Mouse (Mus musculus) E14TG2a.4 (cell line): Measurements from ENCODE around the gene Kif1a.

Source experiments
- H3K27me3 ChIP-seq: 2 replicates; pipeline ENCODE4 v1.6.1; 2014; ENCODE audit warnings: low read length, control low read depth; ENCODE audit not compliant: insufficient read depth
- H3K36me3 ChIP-seq: 2 replicates; pipeline ENCODE4 v1.6.1; 2014; ENCODE audit warnings: low read length, control low read depth; ENCODE audit not compliant: insufficient read depth
- H3K4me1 ChIP-seq: replicated peaks from 2 replicates; pipeline ENCODE4 v1.6.1; 2014; ENCODE audit warnings: low read depth, low read length, control low read depth
- H3K4me3 ChIP-seq: replicated peaks from 2 replicates; pipeline ENCODE4 v1.5.1; 2014; ENCODE audit warnings: mild to moderate bottlenecking, low read length
- H3K9me3 ChIP-seq: 2 replicates; pipeline ENCODE4 v1.6.1; 2014; ENCODE audit warnings: low read length, control low read depth
- CTCF ChIP-seq: conservative IDR thresholded peaks from 2 replicates; pipeline ENCODE4 v1.5.1; 2014; ENCODE audit warnings: low read length
- NANOG ChIP-seq: IDR thresholded peaks from 2 replicates; pipeline ENCODE4 v1.6.1; 2014; ENCODE audit warnings: borderline replicate concordance, low read length, mixed read lengths
- POU5F1 ChIP-seq: IDR thresholded peaks from 2 replicates; pipeline ENCODE4 v1.6.1; 2014; ENCODE audit warnings: low read length, borderline replicate concordance

Gene Kif1a

DNA sequence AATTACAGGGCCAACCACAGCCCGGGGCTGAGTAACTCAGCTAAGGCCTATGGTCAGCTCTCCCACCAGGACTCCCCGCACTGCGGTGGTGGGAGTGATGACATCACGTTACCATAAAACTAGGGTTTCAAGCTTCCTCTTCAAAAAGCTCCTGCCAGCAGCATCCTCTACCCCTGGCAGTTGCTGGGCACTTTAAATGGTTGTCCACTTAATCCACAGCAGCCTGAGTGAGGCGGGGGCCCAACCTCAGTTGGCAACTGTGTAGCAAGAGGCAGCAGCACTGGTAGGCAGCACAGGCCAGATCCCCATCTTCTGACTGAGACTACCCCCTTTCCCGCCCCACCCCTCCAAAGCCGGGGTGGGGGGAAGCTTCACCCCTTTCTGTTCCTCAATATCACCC lies 949 bp upstream of the Kif1a start:
- TF ChIP-seq CTCF (no peak), POU5F1 (no peak), NANOG (no peak)
- H3K36me3 ChIP-seq, result no peaks in the 10 kb centered on the region
- no peaks in the 10 kb centered on the region; the same call in 1 of the 2 replicates for H3K9me3 ChIP-seq
- H3K4me3 ChIP-seq, result no peak overlapping the region
- peaks cover 31% of the 10 kb centered on the region for H3K4me1 ChIP-seq
- H3K27me3 ChIP-seq, result peaks cover 78% of the 10 kb centered on the region

DNA sequence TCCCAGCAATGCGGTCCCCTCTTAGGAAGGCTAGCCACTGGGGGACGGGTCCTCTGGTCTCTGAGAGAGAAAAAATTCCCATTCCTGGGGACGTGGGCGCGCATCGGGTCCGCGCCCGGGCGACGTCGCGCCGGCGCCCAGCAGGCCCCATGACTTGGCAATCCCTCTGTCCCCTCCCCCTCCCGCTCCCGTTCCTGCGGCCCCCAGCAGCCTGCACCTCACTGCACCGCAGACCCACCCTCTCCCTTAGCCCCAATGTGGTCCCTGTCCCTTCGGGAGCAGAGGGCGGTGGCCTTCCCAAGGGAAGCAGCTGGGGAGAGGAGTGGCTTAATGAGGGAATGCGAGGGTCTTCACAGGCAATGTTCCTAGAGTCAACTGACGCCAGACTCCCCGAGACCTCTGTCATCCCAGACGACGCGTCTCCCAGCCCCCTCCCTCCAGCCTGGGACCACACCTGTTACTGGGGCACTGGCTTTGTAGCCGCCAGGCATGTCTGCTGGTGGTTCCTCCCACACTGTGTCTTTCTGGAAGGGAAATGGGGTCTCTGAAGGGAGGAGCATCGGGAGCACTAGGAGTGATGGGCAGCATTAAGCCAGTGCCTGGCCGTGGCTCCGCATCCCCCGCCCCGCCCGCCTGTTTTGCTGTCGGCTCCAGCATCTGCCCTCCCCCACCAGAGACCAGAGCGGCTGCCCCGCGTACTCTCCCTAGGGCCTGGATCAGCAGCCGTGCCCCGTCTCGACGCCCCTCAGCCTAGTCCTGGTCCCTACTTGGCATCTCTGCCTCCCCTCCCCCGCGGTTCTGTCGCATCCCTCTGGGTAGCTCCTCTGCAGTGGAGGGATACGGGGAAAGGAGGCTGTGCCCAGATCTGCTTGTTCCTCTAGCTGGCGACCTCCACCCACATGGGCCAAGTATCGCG lies 917 bp downstream of the Kif1a start:
- Histone ChIP-seq H3K4me3 (peak overlapping the region; percentile 77), H3K4me1 (peaks cover 31% of the 10 kb centered on the region), H3K9me3 (no peaks in the 10 kb centered on the region; the same call in 1 of the 2 replicates), H3K27me3 (peaks cover 85% of the 10 kb centered on the region), H3K36me3 (no peaks in the 10 kb centered on the region)
- TF ChIP-seq POU5F1 (no peak), NANOG (no peak), CTCF (no peak)

DNA sequence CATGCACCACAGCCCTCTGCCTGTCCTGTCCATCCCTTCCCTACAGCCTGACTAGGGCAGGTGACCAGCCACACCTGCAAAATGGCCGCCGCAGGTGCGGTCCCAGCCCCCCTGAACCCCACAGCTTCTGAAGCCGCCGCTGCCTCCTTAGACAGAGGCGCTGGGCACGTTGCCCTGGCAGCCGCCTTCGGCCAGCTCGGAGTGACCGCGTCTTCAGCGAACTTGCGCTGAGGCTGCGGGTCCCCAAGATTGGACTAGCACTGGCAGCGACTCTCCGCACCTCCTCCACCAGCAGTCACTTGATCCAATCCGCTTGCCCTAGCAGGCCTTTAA lies 1.5 kb downstream of the Kif1a start:
- H3K27me3 ChIP-seq, result peaks cover 80% of the 10 kb centered on the region
- TF ChIP-seq POU5F1, result no peak
- no peak for TF ChIP-seq CTCF
- TF ChIP-seq NANOG, result no peak
- H3K4me1 ChIP-seq, result peaks cover 31% of the 10 kb centered on the region
- no peaks in the 10 kb centered on the region; the same call in 1 of the 2 replicates for H3K9me3 ChIP-seq
- H3K36me3 ChIP-seq, result no peaks in the 10 kb centered on the region
- peak overlapping the region; percentile 77 for H3K4me3 ChIP-seq

- no peaks in the 10 kb centered on the region; the same call in 1 of the 2 replicates for H3K9me3 ChIP-seq
- no peaks in the 10 kb centered on the region for H3K36me3 ChIP-seq
- no peak for TF ChIP-seq CTCF
- no peak for TF ChIP-seq POU5F1
- no peak for TF ChIP-seq NANOG
- no peak overlapping the region for H3K4me3 ChIP-seq
- peaks cover 76% of the 10 kb centered on the region for H3K27me3 ChIP-seq
- peaks cover 31% of the 10 kb centered on the region for H3K4me1 ChIP-seq
Measured at GRCm38 (mm10) chr1:93098956-93099355, 2.8 kb downstream of the Kif1a start.

GRCm38 (mm10) chr1:93092582-93092981 lies 9.2 kb downstream of the Kif1a start:
- no peaks in the 10 kb centered on the region for H3K36me3 ChIP-seq

DNA sequence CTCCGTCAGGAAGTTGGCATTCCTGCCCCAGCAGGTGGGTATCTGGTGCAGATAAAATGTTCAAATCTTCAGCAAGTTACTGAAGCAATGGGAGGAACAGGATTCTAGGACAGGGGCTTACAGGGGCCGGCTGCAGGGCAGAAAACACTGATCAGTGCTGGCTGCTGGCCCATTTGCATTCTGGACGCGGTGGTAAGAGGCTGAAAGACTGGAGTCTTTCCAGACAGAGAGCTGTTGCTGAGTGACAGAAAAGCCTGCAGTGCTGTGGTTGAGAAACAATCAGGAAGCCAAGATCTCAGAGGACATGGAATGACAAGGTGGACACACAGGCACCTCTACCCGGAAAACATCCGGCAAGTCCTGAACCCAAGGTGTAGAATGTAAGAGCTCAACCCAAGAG lies 16.6 kb downstream of the Kif1a start:
- TF ChIP-seq CTCF, result no peak
- no peak for TF ChIP-seq POU5F1
- no peak for TF ChIP-seq NANOG
- H3K27me3 ChIP-seq, result no peaks in the 10 kb centered on the region
- H3K9me3 ChIP-seq, result no peaks in the 10 kb centered on the region
- H3K36me3 ChIP-seq, result no peaks in the 10 kb centered on the region
- H3K4me3 ChIP-seq, result no peak overlapping the region
- peaks cover under 1% of the 10 kb centered on the region; the same call in 1 of the 2 replicates for H3K4me1 ChIP-seq

More at GRCm38 (mm10) chr1:93092582-93092981, 9.2 kb downstream of the Kif1a start:
- no peak for TF ChIP-seq NANOG
- no peak for TF ChIP-seq POU5F1
- no peak for TF ChIP-seq CTCF
- Histone ChIP-seq H3K9me3 (no peaks in the 10 kb centered on the region), H3K4me1 (no peaks in the 10 kb centered on the region), H3K27me3 (peaks cover 13% of the 10 kb centered on the region), H3K4me3 (no peak overlapping the region)

DNA sequence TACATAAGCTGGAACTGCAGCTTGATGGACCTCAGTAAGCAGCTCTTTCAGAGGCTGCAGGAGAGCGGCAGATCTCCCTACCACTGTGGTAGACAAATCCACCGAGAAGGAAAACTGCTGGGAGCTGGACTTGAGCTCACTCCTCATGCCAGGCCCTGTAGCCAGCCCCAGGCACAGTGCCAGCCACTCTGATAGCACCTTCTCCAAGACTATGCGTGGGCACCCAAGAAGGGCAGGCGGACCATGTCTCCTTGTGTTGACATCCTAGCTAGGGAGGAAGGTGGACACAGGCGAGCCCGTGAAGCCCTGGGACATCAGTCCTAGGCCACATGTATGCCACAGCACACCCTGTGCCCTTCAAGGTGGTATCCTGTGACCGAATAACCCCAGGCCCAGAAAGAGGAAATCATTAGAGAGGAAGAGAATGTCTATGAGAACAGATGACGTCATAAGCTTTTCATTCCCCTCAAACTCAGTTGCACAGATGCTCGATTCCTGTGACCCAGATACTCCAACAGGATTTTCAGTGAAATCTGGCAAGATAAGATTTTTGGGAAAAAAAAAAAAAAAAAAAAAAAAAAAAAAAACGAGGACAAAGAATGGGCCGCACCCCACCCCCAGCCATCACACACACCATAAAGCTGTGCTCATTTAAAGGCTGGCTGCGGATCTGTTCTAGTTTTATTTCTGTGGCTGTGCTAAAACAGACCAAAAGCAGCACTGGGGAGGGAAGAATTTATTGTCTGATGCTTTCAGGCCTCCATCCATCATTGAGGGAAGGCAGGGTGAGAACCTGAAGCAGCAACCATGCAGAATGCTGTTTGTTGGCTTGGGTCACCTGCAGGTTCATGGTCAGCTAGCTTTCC lies 18.1 kb downstream of the Kif1a start:
- TF ChIP-seq POU5F1, result no peak
- TF ChIP-seq NANOG, result no peak
- no peaks in the 10 kb centered on the region for H3K27me3 ChIP-seq

DNA sequence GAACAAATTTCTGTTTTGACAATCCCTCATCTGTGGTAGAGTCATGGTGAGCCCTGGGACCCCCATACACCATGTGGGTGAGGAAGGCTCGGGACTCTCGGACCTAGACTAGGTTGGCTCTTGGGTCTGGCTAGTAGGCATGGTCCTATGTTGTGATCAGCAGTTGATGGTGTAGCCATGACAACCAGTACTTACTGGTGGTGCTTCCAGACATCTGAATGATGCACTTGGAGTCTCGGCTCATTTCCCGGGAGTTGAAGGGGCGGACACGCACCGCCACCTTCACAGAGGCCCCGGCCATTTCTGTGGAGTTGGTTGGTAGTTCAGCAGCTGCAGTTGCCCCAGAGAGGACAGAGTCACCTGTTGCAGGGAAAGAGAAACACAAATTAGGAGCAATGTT lies 19.6 kb downstream of the Kif1a start:
- Histone ChIP-seq H3K4me1 (peaks cover 12% of the 10 kb centered on the region), H3K9me3 (no peaks in the 10 kb centered on the region), H3K36me3 (no peaks in the 10 kb centered on the region), H3K27me3 (no peaks in the 10 kb centered on the region), H3K4me3 (no peak overlapping the region)
- TF ChIP-seq NANOG (no peak), POU5F1 (no peak), CTCF (no peak)

More for the DNA sequence above, 18.1 kb downstream of the Kif1a start:
- no peak overlapping the region for H3K4me3 ChIP-seq
- no peaks in the 10 kb centered on the region for H3K36me3 ChIP-seq
- H3K4me1 ChIP-seq, result peaks cover 12% of the 10 kb centered on the region
- no peaks in the 10 kb centered on the region for H3K9me3 ChIP-seq
